Mouse (Mus musculus): ENCODE results near the gene Hist2h2ac. TPM values are rescaled to one million over a fixed set of nuclear protein-coding genes. Genes with fewer than 3 reads are reported as not detected.

Gene Hist2h2ac
- polyA plus RNA-seq, 1 experiment = 4.3 TPM

DNA sequence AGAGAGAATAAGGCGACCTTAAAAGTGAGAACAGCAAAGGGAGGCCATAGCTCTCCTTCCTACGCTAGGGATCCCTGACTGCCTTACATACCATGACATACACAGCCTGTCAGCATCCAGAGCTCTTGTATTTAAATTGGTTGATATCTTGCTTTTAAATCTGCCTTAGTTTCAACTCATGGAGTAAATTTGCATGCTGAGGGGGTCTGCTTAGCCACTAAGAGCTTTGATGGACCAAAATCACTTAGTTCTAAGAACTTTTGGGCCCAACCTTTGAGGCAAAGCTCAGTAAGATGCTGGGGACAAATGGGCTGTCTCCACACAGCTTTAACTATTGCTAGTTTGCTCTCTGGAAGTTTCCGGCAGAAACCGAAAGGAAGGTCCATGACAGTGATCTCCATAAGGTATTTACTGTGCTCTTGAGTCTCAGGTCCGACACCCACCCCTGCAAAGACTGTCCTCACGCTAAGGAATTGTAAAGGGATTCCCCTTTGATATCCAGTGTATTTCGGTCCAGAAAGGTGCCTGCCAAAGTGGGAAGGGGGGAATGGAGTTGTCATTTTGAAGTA is 16.7 kb upstream of the Hist2h2ac start:
- Histone ChIP-seq H3K9me3 (replicated peaks; ENCODE audit: control insufficient read depth, insufficient read depth, low read length, poor library complexity, severe bottlenecking) (no peaks in the 10 kb centered on the region), H3K27me3 (ENCODE audit: control insufficient read depth, insufficient read depth, low read length, poor library complexity, severe bottlenecking) (no peaks in the 10 kb centered on the region), H3K27ac (ENCODE audit: insufficient read depth, low read length) (peak overlapping the region; percentile 96; the same call in 1 of the 2 replicates), H3K4me1 (ENCODE audit: control insufficient read depth, insufficient read depth, low read length) (no peaks in the 10 kb centered on the region), H3K36me3 (ENCODE audit: control insufficient read depth, insufficient read depth, low read length, poor library complexity, severe bottlenecking) (peaks cover 2% of the 10 kb centered on the region; the same call in 1 of the 2 replicates), H3K9ac (ENCODE audit: low read depth, poor library complexity, severe bottlenecking) (peak overlapping the region; percentile 100), H3K4me3 (ENCODE audit: low read depth, low read length) (peak overlapping the region; percentile 93)
- TF ChIP-seq CTCF (IDR thresholded peaks at IDR 0.05; ENCODE audit: low read depth, low read length) = no peak
- TF ChIP-seq EP300 (IDR thresholded peaks at IDR 0.05; ENCODE audit: insufficient read depth, low read depth, low read length) = no peak
- no peak for TF ChIP-seq POLR2A (IDR thresholded peaks at IDR 0.05; ENCODE audit: insufficient read depth, low read length)

DNA sequence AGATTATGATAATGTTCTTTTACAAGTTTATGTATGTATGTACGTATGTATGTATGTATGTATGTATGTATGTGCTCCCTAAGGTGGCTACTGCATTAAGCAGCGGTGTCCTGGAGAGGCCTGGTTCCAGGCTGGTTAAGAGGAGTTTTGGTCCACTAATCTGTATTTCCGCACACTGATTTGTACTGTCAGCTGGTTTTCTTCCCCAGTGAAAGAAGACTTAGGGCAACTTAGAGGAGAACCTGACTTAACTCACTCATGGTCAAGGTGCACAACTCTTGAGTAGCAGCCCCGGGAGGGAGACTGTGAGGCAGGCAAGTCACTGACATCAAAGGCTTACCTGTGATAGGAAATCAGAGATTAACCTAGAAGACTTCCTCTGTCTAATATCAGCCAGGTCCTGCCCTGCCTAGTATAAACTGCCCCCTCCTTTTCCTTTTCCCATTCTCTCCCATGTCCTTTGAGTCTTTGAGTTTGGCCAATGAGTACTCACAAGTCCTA is 16.2 kb upstream of the Hist2h2ac start:
- no peak for TF ChIP-seq CTCF (IDR thresholded peaks at IDR 0.05; ENCODE audit: low read depth, low read length)
- TF ChIP-seq POLR2A (IDR thresholded peaks at IDR 0.05; ENCODE audit: insufficient read depth, low read length) = no peak
- no peak for TF ChIP-seq EP300 (IDR thresholded peaks at IDR 0.05; ENCODE audit: insufficient read depth, low read depth, low read length)
- H3K27me3 ChIP-seq (ENCODE audit: control insufficient read depth, insufficient read depth, low read length, poor library complexity, severe bottlenecking) = no peaks in the 10 kb centered on the region
- peak overlapping the region; percentile 93 for H3K4me3 ChIP-seq (ENCODE audit: low read depth, low read length)
- peak overlapping the region; percentile 100 for H3K9ac ChIP-seq (ENCODE audit: low read depth, poor library complexity, severe bottlenecking)
- H3K4me1 ChIP-seq (ENCODE audit: control insufficient read depth, insufficient read depth, low read length) = no peaks in the 10 kb centered on the region
- H3K36me3 ChIP-seq (ENCODE audit: control insufficient read depth, insufficient read depth, low read length, poor library complexity, severe bottlenecking) = peaks cover 2% of the 10 kb centered on the region; the same call in 1 of the 2 replicates
- no peak overlapping the region for H3K27ac ChIP-seq (ENCODE audit: insufficient read depth, low read length)
- H3K9me3 ChIP-seq (replicated peaks; ENCODE audit: control insufficient read depth, insufficient read depth, low read length, poor library complexity, severe bottlenecking) = no peaks in the 10 kb centered on the region

DNA sequence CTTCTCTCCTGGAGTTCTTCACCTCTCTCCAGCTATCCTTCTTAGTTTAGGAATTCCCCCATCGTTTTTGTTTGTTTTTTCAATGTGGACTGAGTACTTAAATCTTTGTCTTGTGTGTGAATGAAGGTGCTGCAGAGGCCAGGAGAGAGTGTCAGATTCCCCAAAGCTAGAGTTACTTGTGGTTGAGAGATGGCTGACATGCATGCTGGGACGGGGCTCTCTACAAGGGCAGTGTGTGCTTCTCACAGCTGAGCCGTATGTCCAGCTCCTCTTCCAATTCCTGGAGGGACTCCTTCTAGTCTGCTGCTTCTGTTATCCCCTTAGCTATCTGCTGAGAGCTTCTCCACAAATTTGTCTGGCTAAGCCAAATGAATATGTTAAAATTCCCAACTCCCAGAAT is 15.2 kb upstream of the Hist2h2ac start:
- TF ChIP-seq EP300 (IDR thresholded peaks at IDR 0.05; ENCODE audit: insufficient read depth, low read depth, low read length) (no peak), CTCF (IDR thresholded peaks at IDR 0.05; ENCODE audit: low read depth, low read length) (no peak), POLR2A (IDR thresholded peaks at IDR 0.05; ENCODE audit: insufficient read depth, low read length) (no peak)
- Histone ChIP-seq H3K4me3 (ENCODE audit: low read depth, low read length) (no peak overlapping the region), H3K9ac (ENCODE audit: low read depth, poor library complexity, severe bottlenecking) (no peak overlapping the region), H3K27me3 (ENCODE audit: control insufficient read depth, insufficient read depth, low read length, poor library complexity, severe bottlenecking) (no peaks in the 10 kb centered on the region), H3K4me1 (ENCODE audit: control insufficient read depth, insufficient read depth, low read length) (no peaks in the 10 kb centered on the region), H3K9me3 (replicated peaks; ENCODE audit: control insufficient read depth, insufficient read depth, low read length, poor library complexity, severe bottlenecking) (no peaks in the 10 kb centered on the region), H3K27ac (ENCODE audit: insufficient read depth, low read length) (no peak overlapping the region), H3K36me3 (ENCODE audit: control insufficient read depth, insufficient read depth, low read length, poor library complexity, severe bottlenecking) (peaks cover 2% of the 10 kb centered on the region; the same call in 1 of the 2 replicates)

DNA sequence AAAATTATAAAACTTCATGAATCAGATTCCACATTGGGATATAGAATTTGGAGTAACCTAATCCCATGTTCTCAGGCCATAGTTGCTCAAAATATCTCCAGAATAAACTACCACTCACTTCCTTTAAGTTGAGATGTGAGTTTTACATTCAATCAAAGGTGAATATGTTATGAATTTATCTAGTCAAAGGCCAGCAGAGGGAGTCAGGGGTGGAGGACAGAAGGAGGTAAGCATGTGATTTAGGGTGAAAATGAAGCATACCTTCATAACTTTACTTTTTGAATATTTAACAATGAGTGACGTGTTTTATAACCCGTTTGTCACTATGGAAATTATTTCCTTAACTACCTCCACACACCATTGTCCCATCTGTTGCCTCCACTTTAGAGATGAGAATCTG is 14.2 kb upstream of the Hist2h2ac start:
- Histone ChIP-seq H3K4me1 (ENCODE audit: control insufficient read depth, insufficient read depth, low read length) (no peaks in the 10 kb centered on the region), H3K9ac (ENCODE audit: low read depth, poor library complexity, severe bottlenecking) (no peak overlapping the region), H3K27ac (ENCODE audit: insufficient read depth, low read length) (no peak overlapping the region), H3K36me3 (ENCODE audit: control insufficient read depth, insufficient read depth, low read length, poor library complexity, severe bottlenecking) (peaks cover 2% of the 10 kb centered on the region; the same call in 1 of the 2 replicates), H3K27me3 (ENCODE audit: control insufficient read depth, insufficient read depth, low read length, poor library complexity, severe bottlenecking) (no peaks in the 10 kb centered on the region), H3K9me3 (replicated peaks; ENCODE audit: control insufficient read depth, insufficient read depth, low read length, poor library complexity, severe bottlenecking) (no peaks in the 10 kb centered on the region), H3K4me3 (ENCODE audit: low read depth, low read length) (no peak overlapping the region)
- TF ChIP-seq POLR2A (IDR thresholded peaks at IDR 0.05; ENCODE audit: insufficient read depth, low read length) (no peak), CTCF (IDR thresholded peaks at IDR 0.05; ENCODE audit: low read depth, low read length) (no peak), EP300 (IDR thresholded peaks at IDR 0.05; ENCODE audit: insufficient read depth, low read depth, low read length) (no peak)

DNA sequence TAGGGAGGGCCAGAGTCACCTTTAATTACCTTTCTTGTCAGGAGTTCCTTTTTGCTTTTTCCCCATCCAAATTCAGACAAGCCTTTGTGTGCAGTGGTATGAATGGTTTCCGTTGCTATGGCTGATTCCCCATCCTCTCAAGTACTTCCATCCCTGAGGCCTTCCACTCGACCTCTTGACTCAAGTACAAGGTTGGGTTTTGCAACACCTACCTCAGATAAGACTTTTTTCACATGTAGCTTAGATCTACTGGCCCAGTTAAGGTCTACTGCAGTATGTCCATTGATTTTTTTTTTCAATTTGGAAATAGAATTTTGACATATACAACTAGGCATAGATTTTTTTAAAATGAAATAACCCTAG is 11.1 kb upstream of the Hist2h2ac start:
- no peak for TF ChIP-seq POLR2A (IDR thresholded peaks at IDR 0.05; ENCODE audit: insufficient read depth, low read length)
- no peak overlapping the region for H3K27ac ChIP-seq (ENCODE audit: insufficient read depth, low read length)
- no peak overlapping the region for H3K9ac ChIP-seq (ENCODE audit: low read depth, poor library complexity, severe bottlenecking)
- 0 out of 2 replicates have a peak, but pooled peaks cover 2% of the 10 kb centered on the region for H3K36me3 ChIP-seq (ENCODE audit: control insufficient read depth, insufficient read depth, low read length, poor library complexity, severe bottlenecking)
- no peak overlapping the region for H3K4me3 ChIP-seq (ENCODE audit: low read depth, low read length)
- no peaks in the 10 kb centered on the region for H3K27me3 ChIP-seq (ENCODE audit: control insufficient read depth, insufficient read depth, low read length, poor library complexity, severe bottlenecking)
- H3K9me3 ChIP-seq (replicated peaks; ENCODE audit: control insufficient read depth, insufficient read depth, low read length, poor library complexity, severe bottlenecking) = no peaks in the 10 kb centered on the region
- H3K4me1 ChIP-seq (ENCODE audit: control insufficient read depth, insufficient read depth, low read length) = no peaks in the 10 kb centered on the region

DNA sequence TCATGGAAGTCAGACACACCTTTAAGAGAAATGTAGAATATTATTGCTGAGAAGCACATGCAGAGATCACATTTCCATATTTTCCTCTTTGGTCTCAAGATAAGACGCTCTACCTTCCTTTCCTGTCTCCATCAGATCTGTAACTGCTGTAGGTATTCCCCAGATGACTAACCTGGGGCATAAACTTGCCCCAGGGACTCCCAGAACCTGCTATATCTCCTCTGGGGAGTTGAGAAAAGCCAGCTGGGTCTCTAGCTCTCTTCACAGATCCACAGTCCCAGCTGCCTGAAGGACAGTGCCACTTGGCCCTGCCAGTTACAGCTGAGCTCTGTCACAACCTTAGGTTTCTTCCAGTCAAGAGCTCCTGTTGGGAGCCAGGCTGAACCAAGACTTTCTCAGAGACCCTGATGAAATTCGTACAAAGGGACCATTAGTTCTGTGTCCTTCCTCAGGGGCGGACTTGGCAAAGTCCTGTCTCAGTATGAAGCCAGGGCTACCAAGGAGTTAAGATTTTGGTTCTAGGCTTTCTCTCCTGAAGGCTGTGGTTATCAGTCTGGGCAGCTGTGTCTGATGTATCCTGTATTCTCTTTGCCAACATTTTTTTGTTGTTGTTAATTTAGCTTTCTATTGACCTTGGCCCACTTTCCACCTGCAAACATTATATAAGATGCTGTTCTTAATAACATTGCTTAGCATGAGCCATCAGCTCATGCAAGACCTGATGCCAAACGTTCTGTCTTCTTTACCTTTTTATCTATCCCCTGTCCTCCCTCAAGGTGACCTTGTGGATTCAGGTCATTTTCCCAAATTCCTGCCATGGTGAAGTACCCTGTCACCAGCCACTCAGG is 10.5 kb upstream of the Hist2h2ac start:
- TF ChIP-seq CTCF (IDR thresholded peaks at IDR 0.05; ENCODE audit: low read depth, low read length) (no peak), EP300 (IDR thresholded peaks at IDR 0.05; ENCODE audit: insufficient read depth, low read depth, low read length) (no peak), POLR2A (IDR thresholded peaks at IDR 0.05; ENCODE audit: insufficient read depth, low read length) (no peak)
- Histone ChIP-seq H3K36me3 (ENCODE audit: control insufficient read depth, insufficient read depth, low read length, poor library complexity, severe bottlenecking) (no peaks in the 10 kb centered on the region), H3K4me3 (ENCODE audit: low read depth, low read length) (no peak overlapping the region), H3K4me1 (ENCODE audit: control insufficient read depth, insufficient read depth, low read length) (no peaks in the 10 kb centered on the region), H3K9me3 (replicated peaks; ENCODE audit: control insufficient read depth, insufficient read depth, low read length, poor library complexity, severe bottlenecking) (no peaks in the 10 kb centered on the region), H3K27ac (ENCODE audit: insufficient read depth, low read length) (no peak overlapping the region), H3K9ac (ENCODE audit: low read depth, poor library complexity, severe bottlenecking) (no peak overlapping the region), H3K27me3 (ENCODE audit: control insufficient read depth, insufficient read depth, low read length, poor library complexity, severe bottlenecking) (no peaks in the 10 kb centered on the region)

Measured in ES-Bruce4 (cell line).